Mouse (Mus musculus) MEL (cell line): ENCODE measurements around the gene Foxn3.

Source experiments
- CHD1 ChIP-seq: IDR thresholded peaks from 2 replicates; pipeline ENCODE4 v1.6.1; 2012; ENCODE audit warnings: low read depth, mild to moderate bottlenecking, inconsistent platforms, low read length, improper control_type of control experiment
- CTCF ChIP-seq, 3 experiments: IDR thresholded peaks in 2 of 3; conservative IDR thresholded peaks in 1 of 3; 2 replicates each; pipeline ENCODE4 v1.5.1; 2011 to 2012; ENCODE audit warnings: low read length in 3 of 3, low read depth in 2 of 3, mild to moderate bottlenecking in 2 of 3, improper control_type of control experiment in 1 of 3, inconsistent platforms in 1 of 3, mixed read lengths in 1 of 3, moderate library complexity in 1 of 3; ENCODE audit not compliant: control insufficient read depth in 1 of 3, insufficient read depth in 1 of 3, poor library complexity in 1 of 3, severe bottlenecking in 1 of 3
- GATA1 ChIP-seq: IDR thresholded peaks from 2 replicates; pipeline ENCODE4 v1.6.1; 2011; ENCODE audit warnings: low read depth, low read length, improper control_type of control experiment
- MAX ChIP-seq: IDR thresholded peaks from 2 replicates; pipeline ENCODE4 v1.6.1; 2011; ENCODE audit warnings: low read length, improper control_type of control experiment
- MAZ ChIP-seq: IDR thresholded peaks from 2 replicates; pipeline ENCODE4 v1.6.1; 2012; ENCODE audit warnings: low read depth, mild to moderate bottlenecking, inconsistent platforms, low read length, improper control_type of control experiment
- NELFE ChIP-seq: IDR thresholded peaks from 2 replicates; pipeline ENCODE4 v1.6.1; 2011; ENCODE audit warnings: low read depth, low read length, improper control_type of control experiment
- POLR2A ChIP-seq, 2 experiments: IDR thresholded peaks; 2 replicates each; pipeline ENCODE4 v1.6.1; 2011 to 2012; ENCODE audit warnings: low read length in 2 of 2, mild to moderate bottlenecking in 2 of 2, control low read depth in 1 of 2, improper control_type of control experiment in 1 of 2, low read depth in 1 of 2, moderate library complexity in 1 of 2; ENCODE audit not compliant: control insufficient read depth in 1 of 2, insufficient read depth in 1 of 2, poor library complexity in 1 of 2
- POLR2AphosphoS2 ChIP-seq: IDR thresholded peaks from 2 replicates; pipeline ENCODE4 v1.6.1; 2011; ENCODE audit warnings: low read length, improper control_type of control experiment
- POLR2AphosphoS5 ChIP-seq: IDR thresholded peaks from 2 replicates; pipeline ENCODE4 v1.6.1; 2012; ENCODE audit warnings: low read depth, borderline replicate concordance, mild to moderate bottlenecking, inconsistent platforms, low read length, moderate library complexity, mixed read lengths
- TCF12 ChIP-seq: IDR thresholded peaks from 2 replicates; pipeline ENCODE4 v1.6.1; 2014; ENCODE audit warnings: low read depth, mild to moderate bottlenecking, inconsistent platforms, low read length, improper control_type of control experiment, moderate library complexity
- UBTF ChIP-seq: IDR thresholded peaks from 2 replicates; pipeline ENCODE4 v1.6.1; 2012; ENCODE audit warnings: low read depth, mild to moderate bottlenecking, inconsistent platforms, low read length, improper control_type of control experiment, moderate library complexity, borderline replicate concordance; ENCODE audit not compliant: insufficient read depth
- ZKSCAN1 ChIP-seq: IDR thresholded peaks from 2 replicates; pipeline ENCODE4 v1.6.1; 2012; ENCODE audit warnings: low read depth, mild to moderate bottlenecking, inconsistent platforms, low read length, improper control_type of control experiment, moderate library complexity

- TF ChIP-seq POLR2AphosphoS2 (no peak), MAX (no peak), POLR2A (IDR thresholded peaks at IDR 0.05; ENCODE audit: control insufficient read depth in 1 of 2, insufficient read depth in 1 of 2, low read depth in 1 of 2, low read length in 2 of 2, poor library complexity in 1 of 2) (no peak), CHD1 (no peak), MAZ (no peak), NELFE (no peak), TCF12 (no peak), POLR2AphosphoS5 (no peak), UBTF (no peak), CTCF (IDR thresholded peaks at IDR 0.05 in 2 of 3, conservative IDR thresholded peaks at IDR 0.05 in 1 of 3; ENCODE audit: control insufficient read depth in 1 of 3, insufficient read depth in 1 of 3, low read depth in 2 of 3, low read length in 3 of 3, poor library complexity in 1 of 3, severe bottlenecking in 1 of 3) (no peak), GATA1 (no peak), ZKSCAN1 (no peak)
These were observed 206.7 kb downstream of the Foxn3 start for GRCm38 (mm10) chr12:99356660-99357059.
